Mouse (Mus musculus): Measurements from ENCODE around the gene B3gnt2. TPM values are rescaled to one million over a fixed set of nuclear protein-coding genes. Genes with fewer than 3 reads are reported as not detected.

B3gnt2 gene
- total RNA-seq, 1 experiment = 25.7 TPM

DNA sequence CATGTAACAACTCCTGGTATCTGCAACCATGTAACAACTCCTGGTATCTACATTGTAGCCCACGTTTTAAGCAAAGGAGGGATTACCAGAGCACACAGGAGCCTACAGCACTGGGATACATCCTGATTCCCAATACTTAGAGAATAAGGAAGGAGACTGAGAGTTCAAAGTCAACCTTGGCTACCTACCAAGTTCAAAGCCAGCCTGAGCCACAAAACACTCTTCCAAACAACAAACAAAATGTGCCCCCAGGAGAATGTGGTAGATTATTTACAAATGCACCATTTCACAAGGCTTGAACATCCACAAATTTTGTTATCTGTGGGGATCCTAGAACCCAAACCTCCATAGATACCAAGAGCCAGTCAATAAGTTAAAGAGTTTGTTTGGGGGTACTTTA, 22.4 kb downstream of the B3gnt2 start:
- Histone ChIP-seq H3K4me1 (ENCODE audit: control insufficient read depth in 2 of 2, insufficient read depth in 2 of 2, low read length in 2 of 2, poor library complexity in 1 of 2) (peaks cover 16% of the 10 kb centered on the region in 2 experiments), H3K9ac (ENCODE audit: insufficient read depth, low read depth, low read length, poor library complexity, severe bottlenecking) (no peak overlapping the region), H3K9me3 (ENCODE audit: control insufficient read depth, insufficient read depth, low read depth, low read length) (no peaks in the 10 kb centered on the region), H3K27ac (ENCODE audit: insufficient read depth, low read depth, low read length, poor library complexity, severe bottlenecking) (no peak overlapping the region), H3K4me3 (ENCODE audit: insufficient read depth in 1 of 2, low read depth in 1 of 2, low read length in 2 of 2, poor library complexity in 1 of 2, severe bottlenecking in 1 of 2) (no peak overlapping the region), H3K36me3 (ENCODE audit: control insufficient read depth, insufficient read depth, low read length, poor library complexity, severe bottlenecking) (peaks cover 21% of the 10 kb centered on the region)
- TF ChIP-seq ZC3H11A (IDR thresholded peaks at IDR 0.05; ENCODE audit: borderline replicate concordance, low read depth, low read length) (no peak), CHD2 (IDR thresholded peaks at IDR 0.05; ENCODE audit: low read depth, low read length) (no peak), MAFK (IDR thresholded peaks at IDR 0.05; ENCODE audit: insufficient read depth, low read depth, low read length) (no peak), HCFC1 (IDR thresholded peaks at IDR 0.05; ENCODE audit: borderline replicate concordance, insufficient read depth, low read length) (no peak), ZNF384 (IDR thresholded peaks at IDR 0.05; ENCODE audit: low read depth, low read length) (no peak)
- in situ Hi-C loops (cut with MboI; ENCODE audit: low sequenced_read_pairs in 2 of 2, unreplicated experiment in 2 of 2) = no loop called here
- no peak for DNase-seq (ENCODE audit: low read depth, low spot score)

DNA sequence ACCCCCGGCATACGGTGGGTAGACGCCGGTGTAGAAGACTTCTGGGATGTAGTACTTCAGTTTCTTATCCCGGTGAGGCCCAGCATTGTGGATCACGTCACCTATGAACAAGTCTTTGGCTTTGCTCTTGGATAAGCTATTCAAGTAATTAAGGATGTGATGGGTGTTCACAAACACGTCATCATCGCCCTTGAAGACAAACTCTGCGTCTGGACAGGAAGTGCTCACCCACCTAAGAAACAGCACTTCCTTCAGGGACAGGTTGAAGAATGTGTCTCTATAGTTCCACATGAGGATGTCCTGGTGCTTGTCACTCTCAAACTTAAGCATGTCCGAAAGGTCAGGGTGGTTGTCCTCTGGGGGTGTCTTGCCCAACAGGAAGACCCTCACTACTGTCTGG, 24.5 kb downstream of the B3gnt2 start:
- DNase-seq (ENCODE audit: low read depth, low spot score) = no peak
- TF ChIP-seq ZNF384 (IDR thresholded peaks at IDR 0.05; ENCODE audit: low read depth, low read length) (no peak), HCFC1 (IDR thresholded peaks at IDR 0.05; ENCODE audit: borderline replicate concordance, insufficient read depth, low read length) (no peak), CHD2 (IDR thresholded peaks at IDR 0.05; ENCODE audit: low read depth, low read length) (no peak), ZC3H11A (IDR thresholded peaks at IDR 0.05; ENCODE audit: borderline replicate concordance, low read depth, low read length) (no peak), MAFK (IDR thresholded peaks at IDR 0.05; ENCODE audit: insufficient read depth, low read depth, low read length) (no peak)
- Histone ChIP-seq H3K4me1 (ENCODE audit: control insufficient read depth in 2 of 2, insufficient read depth in 2 of 2, low read length in 2 of 2, poor library complexity in 1 of 2) (peaks cover 21 to 22% of the 10 kb centered on the region in 2 experiments), H3K9ac (ENCODE audit: insufficient read depth, low read depth, low read length, poor library complexity, severe bottlenecking) (no peak overlapping the region), H3K9me3 (ENCODE audit: control insufficient read depth, insufficient read depth, low read depth, low read length) (no peaks in the 10 kb centered on the region), H3K4me3 (ENCODE audit: insufficient read depth in 1 of 2, low read depth in 1 of 2, low read length in 2 of 2, poor library complexity in 1 of 2, severe bottlenecking in 1 of 2) (no peak overlapping the region), H3K36me3 (ENCODE audit: control insufficient read depth, insufficient read depth, low read length, poor library complexity, severe bottlenecking) (peaks cover 25% of the 10 kb centered on the region), H3K27ac (ENCODE audit: insufficient read depth, low read depth, low read length, poor library complexity, severe bottlenecking) (no peak overlapping the region)
- in situ Hi-C loops (cut with MboI; ENCODE audit: low sequenced_read_pairs in 2 of 2, unreplicated experiment in 2 of 2) = no loop called here

DNA sequence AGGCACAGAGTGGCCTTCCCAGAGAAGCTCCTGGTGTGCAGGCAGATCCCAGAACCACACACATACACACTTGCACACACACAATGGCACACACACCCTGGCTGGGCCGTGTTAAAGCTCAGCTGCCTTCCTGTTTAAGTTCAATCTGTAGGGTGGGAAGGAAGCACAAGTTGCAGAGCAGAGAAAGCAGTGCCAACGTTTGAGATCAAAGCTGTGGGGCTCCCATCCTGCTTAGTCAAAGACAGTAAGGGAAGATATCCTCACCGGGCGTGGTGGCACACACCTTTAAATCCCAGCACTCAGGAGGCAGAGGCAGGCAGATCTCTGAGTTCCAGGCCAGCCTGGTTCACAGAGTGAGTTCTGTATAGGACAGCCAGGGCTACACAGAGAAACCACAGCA, 28.2 kb downstream of the B3gnt2 start:
- Histone ChIP-seq H3K4me1 (ENCODE audit: control insufficient read depth in 2 of 2, insufficient read depth in 2 of 2, low read length in 2 of 2, poor library complexity in 1 of 2) (peaks cover 27 to 30% of the 10 kb centered on the region in 2 experiments), H3K36me3 (ENCODE audit: control insufficient read depth, insufficient read depth, low read length, poor library complexity, severe bottlenecking) (peaks cover 24% of the 10 kb centered on the region), H3K27ac (ENCODE audit: insufficient read depth, low read depth, low read length, poor library complexity, severe bottlenecking) (peak overlapping the region; percentile 37), H3K4me3 (ENCODE audit: insufficient read depth in 1 of 2, low read depth in 1 of 2, low read length in 2 of 2, poor library complexity in 1 of 2, severe bottlenecking in 1 of 2) (no peak overlapping the region), H3K9me3 (ENCODE audit: control insufficient read depth, insufficient read depth, low read depth, low read length) (no peaks in the 10 kb centered on the region), H3K9ac (ENCODE audit: insufficient read depth, low read depth, low read length, poor library complexity, severe bottlenecking) (no peak overlapping the region; the same call in 1 of the 2 replicates)
- in situ Hi-C loops (cut with MboI; ENCODE audit: low sequenced_read_pairs in 2 of 2, unreplicated experiment in 2 of 2) = no loop called here
- TF ChIP-seq ZNF384 (IDR thresholded peaks at IDR 0.05; ENCODE audit: low read depth, low read length) = no peak
- no peak for TF ChIP-seq ZC3H11A (IDR thresholded peaks at IDR 0.05; ENCODE audit: borderline replicate concordance, low read depth, low read length)
- no peak for TF ChIP-seq CHD2 (IDR thresholded peaks at IDR 0.05; ENCODE audit: low read depth, low read length)
- no peak for TF ChIP-seq HCFC1 (IDR thresholded peaks at IDR 0.05; ENCODE audit: borderline replicate concordance, insufficient read depth, low read length)
- TF ChIP-seq MAFK (IDR thresholded peaks at IDR 0.05; ENCODE audit: insufficient read depth, low read depth, low read length) = no peak
- DNase-seq (ENCODE audit: low read depth, low spot score) = no peak

DNA sequence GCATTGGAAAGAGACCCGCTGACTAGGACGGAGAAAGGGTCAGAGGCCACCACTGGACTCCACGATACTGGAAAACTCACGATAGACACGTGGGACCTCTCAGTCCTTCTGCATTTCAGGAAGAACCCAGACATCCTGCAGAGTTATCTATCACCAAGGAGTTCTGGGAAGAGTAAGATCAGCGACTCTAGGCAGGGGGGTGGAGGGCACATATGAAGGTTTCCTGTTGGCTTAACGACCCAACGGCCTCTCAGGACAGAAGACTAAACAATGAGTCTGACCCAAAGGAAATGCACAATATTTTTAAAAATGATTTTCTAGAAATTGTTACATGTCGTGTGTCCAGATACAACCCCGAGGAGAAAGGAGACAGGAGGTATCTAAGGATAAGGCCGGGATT, 28.8 kb downstream of the B3gnt2 start:
- Histone ChIP-seq H3K9ac (ENCODE audit: insufficient read depth, low read depth, low read length, poor library complexity, severe bottlenecking) (no peak overlapping the region), H3K4me3 (ENCODE audit: insufficient read depth in 1 of 2, low read depth in 1 of 2, low read length in 2 of 2, poor library complexity in 1 of 2, severe bottlenecking in 1 of 2) (no peak overlapping the region), H3K9me3 (ENCODE audit: control insufficient read depth, insufficient read depth, low read depth, low read length) (no peaks in the 10 kb centered on the region), H3K4me1 (ENCODE audit: control insufficient read depth in 2 of 2, insufficient read depth in 2 of 2, low read length in 2 of 2, poor library complexity in 1 of 2) (peaks cover 27 to 30% of the 10 kb centered on the region in 2 experiments), H3K27ac (ENCODE audit: insufficient read depth, low read depth, low read length, poor library complexity, severe bottlenecking) (peak overlapping the region; percentile 28; the same call in 1 of the 2 replicates), H3K36me3 (ENCODE audit: control insufficient read depth, insufficient read depth, low read length, poor library complexity, severe bottlenecking) (peaks cover 21% of the 10 kb centered on the region)
- DNase-seq (ENCODE audit: low read depth, low spot score) = no peak
- TF ChIP-seq HCFC1 (IDR thresholded peaks at IDR 0.05; ENCODE audit: borderline replicate concordance, insufficient read depth, low read length) = no peak
- TF ChIP-seq MAFK (IDR thresholded peaks at IDR 0.05; ENCODE audit: insufficient read depth, low read depth, low read length) = no peak
- no peak for TF ChIP-seq CHD2 (IDR thresholded peaks at IDR 0.05; ENCODE audit: low read depth, low read length)
- TF ChIP-seq ZNF384 (IDR thresholded peaks at IDR 0.05; ENCODE audit: low read depth, low read length) = no peak
- no peak for TF ChIP-seq ZC3H11A (IDR thresholded peaks at IDR 0.05; ENCODE audit: borderline replicate concordance, low read depth, low read length)
- in situ Hi-C loops (cut with MboI; ENCODE audit: low sequenced_read_pairs in 2 of 2, unreplicated experiment in 2 of 2) = no loop called here
